In genomic region chr10:10309056-10309455, GRCm38 (mm10) we compare ENCODE assay signal across 26 mouse cellular contexts.
"Had no signal": no experiment of that assay in that cellular context is flagged by ENCODE, and none has a peak within 500 bp of the region (broad histone marks: within the 10 kb centered on the region; RNA-seq: fewer than 3 reads in every experiment).

No protein-coding gene starts in this region.

- ATAC-seq: hindbrain, embryonic 16.5 days; inflammation-experienced regulatory T-cells, adult 6 months had no signal

- H3K4me1 ChIP-seq: heart, embryonic 10.5 days; heart, embryonic 12.5 days; hindbrain, embryonic 10.5 days; hindbrain, embryonic 12.5 days; limb, embryonic 10.5 days; limb, embryonic 12.5 days; liver, embryonic 13.5 days; liver, embryonic 15.5 days had no signal

- H3K4me3 ChIP-seq: gastrocnemius, adult 2 months; heart, embryonic 10.5 days; heart, embryonic 12.5 days; hindbrain, embryonic 10.5 days; hindbrain, embryonic 12.5 days; layer of hippocampus, adult 2 months; left cerebral cortex, adult 2 months; limb, embryonic 10.5 days; limb, embryonic 12.5 days; liver, embryonic 13.5 days; liver, embryonic 15.5 days had no signal

- H3K9ac ChIP-seq: heart, embryonic 12.5 days; hindbrain, embryonic 12.5 days; hindbrain, embryonic 14.5 days; limb, embryonic 12.5 days; liver, embryonic 13.5 days; liver, embryonic 15.5 days had no signal

- DNase-seq: gastrocnemius, adult 2 months; gastrocnemius, postnatal 14 days; gastrocnemius, postnatal 36 days; heart, adult 18-20 months; heart, postnatal 10 days; heart, postnatal 4 days; kidney, adult 18-20 months; kidney, adult 8-10 months; kidney, postnatal 10 days; kidney, postnatal 25 days; kidney, postnatal 4 days; liver; liver, embryonic 13.5 days had no signal

- H3K27me3 ChIP-seq: heart, embryonic 12.5 days; hindbrain, embryonic 12.5 days; limb, embryonic 12.5 days; liver, embryonic 13.5 days; liver, embryonic 15.5 days had no signal

- H3K9me3 ChIP-seq: heart, embryonic 10.5 days; heart, embryonic 12.5 days; hindbrain, embryonic 10.5 days; hindbrain, embryonic 12.5 days; limb, embryonic 10.5 days; limb, embryonic 12.5 days; liver, embryonic 13.5 days; liver, embryonic 15.5 days had no signal

- H3K27ac ChIP-seq: gastrocnemius, adult 2 months; heart, embryonic 10.5 days; hindbrain, embryonic 10.5 days; hindbrain, embryonic 12.5 days; hindbrain, embryonic 14.5 days; layer of hippocampus, adult 2 months; left cerebral cortex, adult 2 months; limb, embryonic 10.5 days; limb, embryonic 12.5 days; liver, embryonic 13.5 days; liver, embryonic 15.5 days had no signal

- H3K4me2 ChIP-seq: heart, embryonic 12.5 days; hindbrain, embryonic 12.5 days; hindbrain, embryonic 14.5 days; limb, embryonic 12.5 days; liver, embryonic 11.5 days; liver, embryonic 13.5 days; liver, embryonic 15.5 days had no signal

- H3K36me3 ChIP-seq: heart, embryonic 10.5 days; heart, embryonic 12.5 days; hindbrain, embryonic 10.5 days; hindbrain, embryonic 12.5 days; limb, embryonic 10.5 days; limb, embryonic 12.5 days; liver, embryonic 13.5 days; liver, embryonic 15.5 days had no signal
